Mouse (Mus musculus) hindbrain, postnatal 0 days (tissue): ENCODE results near the gene Noct. TPM values are rescaled to one million over a fixed set of nuclear protein-coding genes. Genes with fewer than 3 reads are reported as not detected.

Source experiments
- ATAC-seq: fragments of 200-750 bp; cut with Nextera tagmentation; 2 replicates; pipeline ENCODE4 v1.8.0; 2017; ENCODE audit warnings: mild to moderate bottlenecking, moderate TSS enrichment, moderate library complexity
- DNase-seq: peaks from one replicate; pipeline ENCODE4 v3.0.0-alpha.2; 2015; ENCODE audit warnings: low spot score
- H3K27ac ChIP-seq: fragments of 300-500 bp; sonication (generic); 2 replicates; pipeline ENCODE4 v1.5.1; 2014; ENCODE audit warnings: mild to moderate bottlenecking
- H3K27me3 ChIP-seq: fragments of 300-500 bp; sonication (generic); 2 replicates; pipeline ENCODE4 v1.6.1; 2014; ENCODE audit warnings: low read length, mixed read lengths; ENCODE audit not compliant: insufficient read depth
- H3K36me3 ChIP-seq: fragments of 300-500 bp; sonication (generic); 2 replicates; pipeline ENCODE4 v1.6.1; 2014; ENCODE audit warnings: low read length, mixed read lengths; ENCODE audit not compliant: insufficient read depth
- H3K4me1 ChIP-seq: fragments of 300-500 bp; sonication (generic); 2 replicates; pipeline ENCODE4 v1.6.1; 2014; ENCODE audit warnings: antibody characterized with exemption, low read length, mixed read lengths; ENCODE audit not compliant: insufficient read depth
- H3K4me2 ChIP-seq: fragments of 300-500 bp; sonication (generic); 2 replicates; pipeline ENCODE4 v1.6.1; 2014; ENCODE audit warnings: low read depth, mild to moderate bottlenecking, low read length, moderate library complexity, mixed read lengths
- H3K4me3 ChIP-seq: fragments of 300-500 bp; sonication (generic); 2 replicates; pipeline ENCODE4 v1.5.1; 2014; ENCODE audit warnings: low read length
- H3K9ac ChIP-seq: fragments of 300-500 bp; sonication (generic); replicated peaks from 2 replicates; pipeline ENCODE4 v1.6.1; 2014; ENCODE audit warnings: mild to moderate bottlenecking, low read length, moderate library complexity, mixed read lengths
- H3K9me3 ChIP-seq: fragments of 300-500 bp; sonication (generic); 2 replicates; pipeline ENCODE4 v1.6.1; 2016; ENCODE audit warnings: low read length, mixed read lengths
- CTCF ChIP-seq: IDR thresholded peaks from 2 replicates; pipeline ENCODE4 v1.5.1; 2016; ENCODE audit warnings: antibody characterized with exemption, control low read depth, low read depth
- WGBS: fragments of 180-500 bp; shearing (Covaris S2); extraction: QIAGEN DNeasy Blood & Tissue Kit; methylation state at CpG from one replicate; pipeline ENCODE4 v1.1.7; 2014; 5-methylcytosine and 5-hydroxymethylcytosine counted together
- polyA plus RNA-seq: library from polyadenylated mRNA; unstranded; fragments of >200 nt; fragmentation: Nextera tagmentation; extraction: Ambion mirVana; gene quantifications from 2 replicates; pipeline ENCODE4 v1.2.1, GENCODE M21; 2015
- total RNA-seq: library from RNA; depleted of rRNA; stranded (reverse); fragments of >200 nt; gene quantifications from 2 replicates; pipeline ENCODE4 v1.2.3, GENCODE M21; 2014

Noct gene
- total and polyA plus RNA-seq, 2 experiments from 2014 or later = 31.6 to 40.8 TPM

DNA sequence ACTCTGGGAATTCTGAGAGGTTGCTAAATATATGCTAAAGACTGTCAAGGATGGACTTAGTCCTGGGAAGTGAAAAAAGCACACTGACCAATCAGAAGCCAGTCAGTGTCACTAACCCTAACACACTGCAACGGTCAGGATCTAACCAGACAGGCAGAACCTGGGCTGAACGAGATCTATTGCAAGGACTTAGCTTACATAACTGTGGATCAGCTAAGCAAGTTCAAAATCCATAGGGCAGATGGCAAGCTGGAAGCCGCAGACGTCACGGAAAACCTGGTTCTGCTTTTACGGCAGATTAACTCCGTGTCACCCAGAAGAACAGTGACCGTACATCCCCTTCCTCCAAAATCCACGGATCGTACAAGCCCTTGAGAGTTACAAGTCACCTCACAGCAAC is 39.5 kb upstream of the Noct start:
- Histone ChIP-seq H3K9me3 (no peaks in the 10 kb centered on the region), H3K4me2 (no peak overlapping the region), H3K4me3 (no peak overlapping the region), H3K4me1 (no peaks in the 10 kb centered on the region; the same call in 1 of the 2 replicates), H3K27ac (no peak overlapping the region), H3K36me3 (no peaks in the 10 kb centered on the region), H3K27me3 (no peaks in the 10 kb centered on the region), H3K9ac (no peak overlapping the region)
- 72% methylated on average over 10 of the region's 10 CpGs for WGBS
- TF ChIP-seq CTCF = no peak
- ATAC-seq (no peak), DNase-seq (no peak)

DNA sequence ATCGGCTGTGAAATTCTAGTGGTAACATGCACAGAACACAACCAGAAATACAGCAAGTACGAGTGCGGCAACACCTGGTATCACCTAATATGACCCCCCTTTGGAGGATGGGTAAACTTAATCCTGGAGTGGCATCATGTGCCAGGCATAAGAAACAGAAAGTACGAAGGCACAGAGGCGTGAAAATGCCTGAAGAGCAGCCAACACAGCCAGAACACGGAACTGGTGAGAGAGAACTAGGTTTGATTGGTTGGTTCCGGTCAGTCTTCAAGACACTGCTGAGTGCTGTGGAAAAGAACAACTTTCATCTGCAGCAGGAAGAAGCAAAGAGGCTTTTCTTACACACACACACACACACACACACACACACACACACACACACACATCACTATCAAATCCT is 38.8 kb upstream of the Noct start:
- ATAC-seq (no peak), DNase-seq (no peak)
- no peak for TF ChIP-seq CTCF
- H3K36me3 ChIP-seq = no peaks in the 10 kb centered on the region
- H3K9ac ChIP-seq = no peak overlapping the region
- no peaks in the 10 kb centered on the region for H3K9me3 ChIP-seq
- no peak overlapping the region for H3K4me2 ChIP-seq
- no peak overlapping the region for H3K4me3 ChIP-seq
- 64% methylated on average over 7 of the region's 7 CpGs for WGBS
- no peaks in the 10 kb centered on the region for H3K27me3 ChIP-seq
- H3K27ac ChIP-seq = no peak overlapping the region
- H3K4me1 ChIP-seq = no peaks in the 10 kb centered on the region

DNA sequence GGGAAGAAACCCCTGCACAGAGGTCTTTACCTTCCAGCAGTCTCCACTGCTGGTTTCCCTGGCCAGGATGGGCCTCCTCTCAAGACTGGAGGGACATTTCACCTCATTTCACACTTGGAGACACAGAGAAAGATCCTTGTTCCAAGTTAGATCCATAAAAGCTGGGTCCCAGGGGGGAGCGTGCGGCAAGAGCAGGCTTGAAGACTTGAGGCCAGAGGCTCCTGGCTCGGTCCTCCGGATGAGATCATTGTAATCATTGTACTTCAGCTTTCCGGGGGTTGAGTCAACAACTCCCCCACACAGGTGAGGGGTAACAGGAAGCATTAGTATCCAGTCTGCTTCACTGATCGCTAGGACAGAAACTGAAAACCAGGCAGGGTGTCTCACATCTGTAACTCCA is 30.2 kb upstream of the Noct start:
- ATAC-seq = no peak
- H3K36me3 ChIP-seq = no peaks in the 10 kb centered on the region
- no peak overlapping the region for H3K9ac ChIP-seq
- 74% methylated on average over 6 of the region's 6 CpGs for WGBS
- no peak overlapping the region for H3K4me2 ChIP-seq
- H3K27ac ChIP-seq = no peak overlapping the region
- no peaks in the 10 kb centered on the region for H3K27me3 ChIP-seq
- DNase-seq = no peak
- H3K9me3 ChIP-seq = no peaks in the 10 kb centered on the region
- 0 out of 2 replicates have a peak, but pooled peaks cover 2% of the 10 kb centered on the region for H3K4me1 ChIP-seq
- H3K4me3 ChIP-seq = no peak overlapping the region
- no peak for TF ChIP-seq CTCF

DNA sequence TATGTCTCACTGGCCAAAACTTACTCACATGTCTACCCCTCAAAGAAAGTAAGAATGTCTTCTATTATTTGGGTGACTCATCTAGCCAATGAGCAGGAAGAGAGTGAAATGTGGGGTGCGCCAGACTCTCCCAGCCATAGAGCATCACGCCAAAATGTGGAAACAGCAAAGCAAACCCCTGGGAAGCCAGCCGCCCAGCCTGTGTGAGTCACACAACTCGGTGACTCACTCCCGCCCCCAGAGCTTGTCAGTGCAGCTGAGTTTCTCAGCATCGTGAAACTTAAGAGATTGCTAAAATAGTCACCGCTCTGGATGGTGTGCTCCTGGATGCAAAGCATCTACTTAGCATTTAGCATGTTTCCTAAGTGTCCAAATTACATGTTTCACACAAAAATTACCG is 28.9 kb upstream of the Noct start:
- peak; percentile 55; the same call in 1 of the 2 replicates for ATAC-seq
- 0 out of 2 replicates have a peak, but pooled peaks cover 2% of the 10 kb centered on the region for H3K4me1 ChIP-seq
- H3K27me3 ChIP-seq = no peaks in the 10 kb centered on the region
- H3K9ac ChIP-seq = no peak overlapping the region
- DNase-seq = no peak
- H3K27ac ChIP-seq = no peak overlapping the region
- H3K4me2 ChIP-seq = peak overlapping the region; percentile 32
- H3K9me3 ChIP-seq = no peaks in the 10 kb centered on the region
- WGBS = 40% methylated on average over 8 of the region's 8 CpGs
- no peaks in the 10 kb centered on the region for H3K36me3 ChIP-seq
- no peak overlapping the region for H3K4me3 ChIP-seq
- no peak for TF ChIP-seq CTCF

DNA sequence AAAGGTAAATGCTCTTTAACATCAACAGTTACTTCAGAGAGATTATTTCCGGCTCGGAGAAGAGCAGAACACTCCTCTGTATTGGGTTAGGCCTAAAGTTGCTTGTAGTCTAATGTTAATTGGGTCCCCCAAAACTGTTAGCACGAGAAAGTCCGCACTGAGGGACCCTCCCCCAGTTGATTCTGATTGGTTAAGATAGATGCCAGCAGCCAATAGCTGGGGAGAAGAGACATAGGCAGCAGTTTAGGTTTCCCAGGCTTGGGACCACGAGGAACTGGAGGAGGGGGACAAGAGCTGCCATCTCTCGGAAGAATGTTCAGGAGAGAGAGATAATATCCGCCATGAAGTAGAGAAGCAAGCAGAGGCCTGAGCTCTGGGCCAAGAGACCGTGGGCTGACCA is 28.5 kb upstream of the Noct start:
- 42% methylated on average over 8 of the region's 8 CpGs for WGBS

DNA sequence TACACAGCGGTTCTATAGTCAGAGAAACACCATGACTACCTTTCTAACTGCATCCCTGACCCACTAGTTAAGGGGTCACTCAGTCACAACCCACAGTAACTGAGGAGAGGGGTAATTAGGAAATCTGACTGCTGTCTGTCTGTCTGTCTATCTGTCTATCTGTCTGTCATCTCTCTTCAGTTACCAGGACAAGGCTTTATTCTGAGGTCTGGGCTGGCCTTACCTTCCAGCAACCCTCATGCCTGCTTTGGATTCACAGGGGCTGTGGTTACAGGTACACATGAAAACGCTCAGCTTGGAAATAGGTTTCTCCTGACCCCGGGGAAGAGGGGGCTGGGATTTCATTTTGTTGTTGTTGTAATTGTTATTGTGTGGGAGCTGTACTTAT is 27.5 kb upstream of the Noct start:
- no peak overlapping the region for H3K4me2 ChIP-seq
- no peak for DNase-seq
- 0 out of 2 replicates have a peak, but pooled peaks cover 2% of the 10 kb centered on the region for H3K4me1 ChIP-seq
- no peak for TF ChIP-seq CTCF
- no peaks in the 10 kb centered on the region for H3K27me3 ChIP-seq
- no peak overlapping the region for H3K9ac ChIP-seq
- no peak overlapping the region for H3K27ac ChIP-seq
- ATAC-seq = no peak
- no peaks in the 10 kb centered on the region for H3K36me3 ChIP-seq
- H3K4me3 ChIP-seq = no peak overlapping the region
- H3K9me3 ChIP-seq = no peaks in the 10 kb centered on the region
- 82% methylated on average over 3 of the region's 3 CpGs for WGBS

More for the DNA sequence above, 28.5 kb upstream of the Noct start:
- ATAC-seq = peak; percentile 46; the same call in 1 of the 2 replicates
- Histone ChIP-seq H3K27me3 (no peaks in the 10 kb centered on the region), H3K9me3 (no peaks in the 10 kb centered on the region), H3K4me3 (no peak overlapping the region), H3K36me3 (no peaks in the 10 kb centered on the region), H3K9ac (no peak overlapping the region), H3K27ac (no peak overlapping the region), H3K4me2 (peak overlapping the region; percentile 32), H3K4me1 (0 out of 2 replicates have a peak, but pooled peaks cover 2% of the 10 kb centered on the region)
- TF ChIP-seq CTCF = no peak
- DNase-seq = no peak

DNA sequence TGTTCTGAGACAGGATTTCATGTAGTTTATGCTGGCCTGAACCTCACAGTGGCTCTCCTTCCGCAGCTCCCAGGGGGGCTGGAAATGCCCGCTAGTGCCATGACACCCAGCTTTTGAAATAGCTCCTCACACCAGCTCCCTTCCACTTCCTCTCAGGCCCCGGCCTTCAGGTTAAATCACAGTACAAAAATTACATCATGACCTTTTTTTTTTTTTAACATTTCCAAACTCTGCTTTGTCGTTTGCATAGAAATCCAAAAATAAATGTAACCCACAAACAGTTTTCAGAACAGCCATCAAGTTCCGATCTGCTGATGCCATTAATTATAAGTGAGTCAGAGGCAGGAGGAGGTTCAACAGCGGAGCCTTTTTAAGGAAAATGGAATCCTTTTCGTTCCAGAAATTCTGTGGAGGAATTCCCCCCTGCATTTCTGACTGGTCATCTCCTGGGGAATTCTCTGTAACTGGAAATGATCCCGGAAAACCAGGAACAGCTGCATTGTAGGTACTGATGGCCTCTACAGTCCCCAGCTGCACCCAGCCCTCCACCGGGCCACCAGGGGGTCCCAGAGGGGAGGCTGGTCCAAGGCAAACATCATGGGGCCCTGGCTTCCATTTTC is 27.0 kb upstream of the Noct start:
- Histone ChIP-seq H3K4me2 (no peak overlapping the region), H3K36me3 (no peaks in the 10 kb centered on the region), H3K4me1 (0 out of 2 replicates have a peak, but pooled peaks cover 2% of the 10 kb centered on the region), H3K27me3 (no peaks in the 10 kb centered on the region), H3K9me3 (no peaks in the 10 kb centered on the region), H3K4me3 (no peak overlapping the region), H3K9ac (no peak overlapping the region), H3K27ac (0 out of 2 replicates have a peak overlapping the region, but pooled peaks have one; percentile 27)
- no peak for ATAC-seq
- no peak for DNase-seq
- 60% methylated on average over 9 of the region's 9 CpGs for WGBS
- TF ChIP-seq CTCF = no peak
